Mouse (Mus musculus): ENCODE measurements around the gene Colca2.

DNA sequence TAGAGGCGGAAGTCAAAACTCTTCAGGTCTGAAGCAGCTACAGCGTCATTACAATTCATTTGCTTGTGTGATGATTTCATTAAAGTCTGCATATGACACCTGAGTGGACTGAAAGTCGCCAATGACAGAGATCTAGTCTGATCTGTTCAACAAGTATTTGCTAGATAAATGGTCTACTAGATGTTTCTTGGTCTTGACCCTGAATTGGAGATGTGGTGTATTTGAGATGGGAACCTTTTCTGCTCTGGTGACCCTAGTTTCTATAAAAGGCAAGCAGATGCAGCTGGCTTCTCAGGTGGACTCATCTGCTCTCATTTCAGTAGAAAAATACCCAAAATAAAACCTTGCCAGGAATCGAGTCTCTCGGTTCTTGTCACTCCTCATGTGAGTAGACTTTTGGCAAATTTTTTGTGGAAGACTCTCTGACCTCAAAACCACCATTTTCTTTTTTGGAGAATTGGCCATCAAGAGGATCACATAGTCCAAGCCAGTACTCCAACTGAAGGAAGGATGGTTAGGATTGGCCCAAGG is 52.7 kb downstream of the Colca2 start:
- TF ChIP-seq EP300 (IDR thresholded peaks at IDR 0.05; ENCODE audit: low read depth) (no peak), CTCF (IDR thresholded peaks at IDR 0.05; ENCODE audit: low read depth) (no peak)

Measured in heart, postnatal 0 days (tissue).